Mouse (Mus musculus): Measurements from ENCODE around the gene Rdm1. TPM values are rescaled to one million over a fixed set of nuclear protein-coding genes. Genes with fewer than 3 reads are reported as not detected.
A peak's percentile ranks its signal among the peaks of the same experiment; 100 is the strongest.

The Rdm1 gene
- polyA plus RNA-seq, 1 experiment from 2014 or later, result 41.7 TPM

- Histone ChIP-seq H3K4me3 (ENCODE audit: low read length) (no peak overlapping the region), H3K4me1 (ENCODE audit: control insufficient read depth, insufficient read depth, low read length) (peaks cover 3% of the 10 kb centered on the region; the same call in 1 of the 2 replicates), H3K27me3 (replicated peaks; ENCODE audit: control insufficient read depth, insufficient read depth, low read length) (no peaks in the 10 kb centered on the region), H3K27ac (ENCODE audit: low read length) (no peak overlapping the region), H3K36me3 (ENCODE audit: control insufficient read depth, insufficient read depth, low read length) (no peaks in the 10 kb centered on the region), H3K4me2 (ENCODE audit: low read depth, low read length) (no peak overlapping the region), H3K9me3 (ENCODE audit: control insufficient read depth, low read length) (no peaks in the 10 kb centered on the region), H3K9ac (ENCODE audit: low read depth, low read length) (no peak overlapping the region)
- 41% methylated on average over 5 of the region's 5 CpGs for WGBS
- ATAC-seq, result no peak
Measured at GRCm38 (mm10) chr11:101661786-101662185, 34.8 kb downstream of the Rdm1 start.

GRCm38 (mm10) chr11:101663229-101664027, 36.4 kb downstream of the Rdm1 start:
- no peak overlapping the region for H3K4me2 ChIP-seq (ENCODE audit: low read depth, low read length)
- no peak overlapping the region for H3K27ac ChIP-seq (ENCODE audit: low read length)
- WGBS, result 49% methylated on average over 11 of the region's 11 CpGs
- H3K4me1 ChIP-seq (ENCODE audit: control insufficient read depth, insufficient read depth, low read length), result peaks cover 9% of the 10 kb centered on the region
- no peak overlapping the region for H3K4me3 ChIP-seq (ENCODE audit: low read length)
- no peaks in the 10 kb centered on the region for H3K9me3 ChIP-seq (ENCODE audit: control insufficient read depth, low read length)
- H3K27me3 ChIP-seq (replicated peaks; ENCODE audit: control insufficient read depth, insufficient read depth, low read length), result no peaks in the 10 kb centered on the region
- no peak overlapping the region for H3K9ac ChIP-seq (ENCODE audit: low read depth, low read length)
- ATAC-seq, result no peak
- H3K36me3 ChIP-seq (ENCODE audit: control insufficient read depth, insufficient read depth, low read length), result no peaks in the 10 kb centered on the region

GRCm38 (mm10) chr11:101664825-101665635, 38.0 kb downstream of the Rdm1 start, which contains the start of gene Arl4d:
Arl4d (plus strand) TSS chr11:101665541.
- Histone ChIP-seq H3K4me2 (ENCODE audit: low read depth, low read length) (peak within 1 kb of the TSS; percentile 95), H3K9me3 (ENCODE audit: control insufficient read depth, low read length) (no peaks in the 10 kb centered on the region), H3K9ac (ENCODE audit: low read depth, low read length) (peak within 1 kb of the TSS; percentile 83), H3K4me3 (ENCODE audit: low read length) (peak within 1 kb of the TSS; percentile 70), H3K36me3 (ENCODE audit: control insufficient read depth, insufficient read depth, low read length) (no peaks in the 10 kb centered on the region), H3K27ac (ENCODE audit: low read length) (peak within 1 kb of the TSS; percentile 72), H3K4me1 (ENCODE audit: control insufficient read depth, insufficient read depth, low read length) (peaks cover 20% of the 10 kb centered on the region), H3K27me3 (replicated peaks; ENCODE audit: control insufficient read depth, insufficient read depth, low read length) (no peaks in the 10 kb centered on the region)
- 8% methylated on average over 34 of the region's 34 CpGs for WGBS
- ATAC-seq, result peak; percentile 94

GRCm38 (mm10) chr11:101665636-101665992, 38.6 kb downstream of the Rdm1 start:
- peak overlapping the region; percentile 83 for H3K9ac ChIP-seq (ENCODE audit: low read depth, low read length)
- peak overlapping the region; percentile 70 for H3K4me3 ChIP-seq (ENCODE audit: low read length)
- 1% methylated on average over 24 of the region's 24 CpGs for WGBS
- H3K27ac ChIP-seq (ENCODE audit: low read length), result peak overlapping the region; percentile 72
- H3K4me2 ChIP-seq (ENCODE audit: low read depth, low read length), result peak overlapping the region; percentile 95
- no peaks in the 10 kb centered on the region for H3K36me3 ChIP-seq (ENCODE audit: control insufficient read depth, insufficient read depth, low read length)
- peaks cover 20% of the 10 kb centered on the region for H3K4me1 ChIP-seq (ENCODE audit: control insufficient read depth, insufficient read depth, low read length)
- ATAC-seq, result no peak; the same call in 1 of the 2 replicates
- no peaks in the 10 kb centered on the region for H3K9me3 ChIP-seq (ENCODE audit: control insufficient read depth, low read length)
- H3K27me3 ChIP-seq (replicated peaks; ENCODE audit: control insufficient read depth, insufficient read depth, low read length), result no peaks in the 10 kb centered on the region

GRCm38 (mm10) chr11:101666626-101667345, 39.8 kb downstream of the Rdm1 start:
- peak overlapping the region; percentile 70 for H3K4me3 ChIP-seq (ENCODE audit: low read length)
- H3K27ac ChIP-seq (ENCODE audit: low read length), result no peak overlapping the region
- H3K36me3 ChIP-seq (ENCODE audit: control insufficient read depth, insufficient read depth, low read length), result no peaks in the 10 kb centered on the region
- no peaks in the 10 kb centered on the region for H3K27me3 ChIP-seq (replicated peaks; ENCODE audit: control insufficient read depth, insufficient read depth, low read length)
- no peaks in the 10 kb centered on the region for H3K9me3 ChIP-seq (ENCODE audit: control insufficient read depth, low read length)
- peaks cover 20% of the 10 kb centered on the region for H3K4me1 ChIP-seq (ENCODE audit: control insufficient read depth, insufficient read depth, low read length)
- 65% methylated on average over 28 of the region's 28 CpGs for WGBS
- H3K4me2 ChIP-seq (ENCODE audit: low read depth, low read length), result peak overlapping the region; percentile 95
- no peak for ATAC-seq
- peak overlapping the region; percentile 21 for H3K9ac ChIP-seq (ENCODE audit: low read depth, low read length)

- Histone ChIP-seq H3K27me3 (replicated peaks; ENCODE audit: control insufficient read depth, insufficient read depth, low read length) (no peaks in the 10 kb centered on the region), H3K27ac (ENCODE audit: low read length) (0 out of 2 replicates have a peak overlapping the region, but pooled peaks have one; percentile 3), H3K4me3 (ENCODE audit: low read length) (0 out of 2 replicates have a peak overlapping the region, but pooled peaks have one; percentile 7), H3K9me3 (ENCODE audit: control insufficient read depth, low read length) (no peaks in the 10 kb centered on the region), H3K9ac (ENCODE audit: low read depth, low read length) (no peak overlapping the region), H3K4me2 (ENCODE audit: low read depth, low read length) (peak overlapping the region; percentile 95), H3K4me1 (ENCODE audit: control insufficient read depth, insufficient read depth, low read length) (peaks cover 24% of the 10 kb centered on the region), H3K36me3 (ENCODE audit: control insufficient read depth, insufficient read depth, low read length) (no peaks in the 10 kb centered on the region)
- 60% methylated on average over 14 of the region's 14 CpGs for WGBS
- no peak for ATAC-seq
Measured at GRCm38 (mm10) chr11:101667871-101668532, 41.0 kb downstream of the Rdm1 start.

- Histone ChIP-seq H3K4me1 (ENCODE audit: control insufficient read depth, insufficient read depth, low read length) (peaks cover 31% of the 10 kb centered on the region), H3K27me3 (replicated peaks; ENCODE audit: control insufficient read depth, insufficient read depth, low read length) (no peaks in the 10 kb centered on the region), H3K9me3 (ENCODE audit: control insufficient read depth, low read length) (no peaks in the 10 kb centered on the region), H3K36me3 (ENCODE audit: control insufficient read depth, insufficient read depth, low read length) (no peaks in the 10 kb centered on the region), H3K4me2 (ENCODE audit: low read depth, low read length) (peak overlapping the region; percentile 95), H3K4me3 (ENCODE audit: low read length) (no peak overlapping the region), H3K9ac (ENCODE audit: low read depth, low read length) (no peak overlapping the region), H3K27ac (ENCODE audit: low read length) (0 out of 2 replicates have a peak overlapping the region, but pooled peaks have one; percentile 3)
- WGBS, result 19% methylated on average over 13 of the region's 13 CpGs
- ATAC-seq, result 0 out of 2 replicates have a peak, but pooled peaks have one; percentile 14
Measured at GRCm38 (mm10) chr11:101668546-101669261, 41.7 kb downstream of the Rdm1 start.

GRCm38 (mm10) chr11:101670334-101670733, 43.3 kb downstream of the Rdm1 start:
- Histone ChIP-seq H3K4me3 (ENCODE audit: low read length) (no peak overlapping the region), H3K27me3 (replicated peaks; ENCODE audit: control insufficient read depth, insufficient read depth, low read length) (no peaks in the 10 kb centered on the region), H3K9ac (ENCODE audit: low read depth, low read length) (no peak overlapping the region), H3K4me1 (ENCODE audit: control insufficient read depth, insufficient read depth, low read length) (peaks cover 33% of the 10 kb centered on the region), H3K9me3 (ENCODE audit: control insufficient read depth, low read length) (no peaks in the 10 kb centered on the region), H3K4me2 (ENCODE audit: low read depth, low read length) (no peak overlapping the region), H3K27ac (ENCODE audit: low read length) (no peak overlapping the region), H3K36me3 (ENCODE audit: control insufficient read depth, insufficient read depth, low read length) (no peaks in the 10 kb centered on the region)
- ATAC-seq, result no peak
- 49% methylated on average over 1 of the region's 1 CpGs for WGBS

Data from intestine, embryonic 16.5 days (tissue).